Mouse (Mus musculus) common myeloid progenitor, adult 5-6 weeks (primary cell): Measurements from ENCODE around the gene Mphosph9. TPM values are rescaled to one million over a fixed set of nuclear protein-coding genes. Genes with fewer than 3 reads are reported as not detected.

Experiments
- ATAC-seq: replicated peaks from 2 replicates; pipeline ENCODE4 v1.8.0; 2016; ENCODE audit warnings: low read depth, mild to moderate bottlenecking, moderate TSS enrichment, inconsistent platforms; ENCODE audit not compliant: poor library complexity, severe bottlenecking
- total RNA-seq: library from RNA; stranded (forward); fragments of 200-1000, 187-1606 nt; gene quantifications from 2 replicates; pipeline ENCODE4 v1.2.3, GENCODE M21; 2017

Gene Mphosph9
- total RNA-seq, 1 experiment from 2014 or later: 40.4 TPM

DNA sequence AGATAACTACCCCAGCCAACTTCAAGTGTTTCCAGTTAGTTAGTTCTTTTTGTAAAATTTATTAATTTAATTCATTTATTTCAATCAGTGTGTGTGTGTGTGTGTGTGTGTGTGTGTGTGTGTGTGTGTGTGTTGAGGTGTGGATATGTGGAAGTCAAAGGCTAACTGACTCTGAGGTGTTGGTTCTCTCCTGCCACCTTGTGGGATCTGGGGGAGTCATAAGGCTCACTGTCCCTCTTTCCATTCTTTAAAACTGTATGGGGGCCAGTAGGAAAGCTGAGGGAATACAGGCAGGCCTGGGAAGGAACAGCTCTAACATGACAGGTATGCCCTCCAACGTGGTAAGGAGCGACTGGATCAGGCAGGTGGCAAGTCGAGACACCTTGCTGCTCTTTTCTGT, 43.4 kb downstream of the Mphosph9 start:
- ATAC-seq: no peak

DNA sequence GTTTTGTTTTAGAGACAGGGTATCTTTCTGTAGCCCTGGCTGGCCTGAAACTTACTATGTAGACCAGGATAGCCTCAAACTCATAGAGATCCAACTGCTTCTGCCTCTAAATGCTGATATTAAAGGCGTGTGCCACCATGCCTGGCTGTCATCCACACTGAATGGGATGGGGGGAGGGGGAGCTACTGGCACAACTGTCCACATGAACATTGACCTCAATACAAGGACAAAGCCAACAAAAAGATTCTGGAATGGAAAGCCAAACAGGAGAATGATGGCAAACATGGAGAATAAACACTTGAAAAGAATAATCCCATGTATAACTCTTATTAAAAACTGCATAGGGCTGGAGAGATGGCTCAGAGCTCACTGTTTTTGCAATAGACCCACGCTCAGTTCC, 44.9 kb downstream of the Mphosph9 start:
- ATAC-seq: no peak

DNA sequence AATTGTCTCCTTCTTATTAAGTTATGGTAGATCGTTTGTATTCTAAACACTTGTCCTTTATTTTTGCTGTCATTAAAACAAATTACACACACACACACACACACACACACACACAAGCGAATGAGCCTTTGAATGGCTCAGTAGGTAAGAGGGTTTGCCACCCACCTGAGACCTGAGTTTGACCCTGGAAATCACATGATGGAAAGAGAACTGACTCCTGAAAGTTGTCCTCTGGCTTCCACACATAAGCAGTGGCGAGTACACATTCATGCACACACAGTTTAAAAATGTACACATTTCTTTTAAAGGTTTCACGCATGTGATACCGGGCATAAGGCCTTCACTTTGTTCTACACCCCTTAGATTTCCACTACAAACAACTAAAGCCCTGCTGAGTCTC, 57.5 kb downstream of the Mphosph9 start:
- no peak for ATAC-seq

DNA sequence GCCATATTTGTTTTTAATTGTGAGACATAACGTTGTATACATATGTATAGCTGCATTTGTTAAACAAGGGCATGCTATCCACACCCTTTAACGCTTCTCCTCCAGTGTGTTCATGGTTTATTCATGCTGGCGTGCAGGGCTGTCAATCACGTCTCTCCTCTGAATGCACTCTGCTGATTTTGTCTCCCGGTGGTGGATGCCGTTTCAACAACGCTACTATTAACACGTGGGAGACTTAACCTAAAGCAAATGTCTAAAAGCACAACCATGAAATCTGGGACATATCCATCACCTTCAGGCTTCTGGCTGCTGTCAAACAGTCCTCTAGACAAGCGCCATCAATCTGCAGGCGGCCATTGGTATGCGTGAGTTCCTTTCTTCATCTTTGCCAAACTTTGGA, 58.1 kb downstream of the Mphosph9 start:
- no peak for ATAC-seq

DNA sequence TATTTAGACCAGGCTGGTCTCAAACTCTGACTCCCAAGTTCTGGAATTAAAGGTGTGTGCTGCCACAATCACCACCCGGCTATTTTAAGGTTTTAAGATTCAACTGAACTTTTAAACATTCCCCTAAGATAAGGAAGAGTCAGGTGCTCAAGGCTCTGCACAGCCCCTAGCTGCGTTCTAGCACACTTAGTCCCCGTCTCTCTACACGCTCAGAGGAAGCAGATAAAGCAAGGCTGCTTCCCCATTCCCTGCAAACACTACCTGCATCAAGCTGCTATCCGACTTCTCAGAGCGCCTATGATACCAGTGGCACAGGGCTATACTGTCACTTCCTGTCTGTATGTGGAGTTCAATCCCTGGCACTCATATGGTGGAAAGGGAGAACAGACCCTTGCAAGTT, 60.1 kb downstream of the Mphosph9 start:
- ATAC-seq: peak; percentile 54; the same call in 1 of the 2 replicates

DNA sequence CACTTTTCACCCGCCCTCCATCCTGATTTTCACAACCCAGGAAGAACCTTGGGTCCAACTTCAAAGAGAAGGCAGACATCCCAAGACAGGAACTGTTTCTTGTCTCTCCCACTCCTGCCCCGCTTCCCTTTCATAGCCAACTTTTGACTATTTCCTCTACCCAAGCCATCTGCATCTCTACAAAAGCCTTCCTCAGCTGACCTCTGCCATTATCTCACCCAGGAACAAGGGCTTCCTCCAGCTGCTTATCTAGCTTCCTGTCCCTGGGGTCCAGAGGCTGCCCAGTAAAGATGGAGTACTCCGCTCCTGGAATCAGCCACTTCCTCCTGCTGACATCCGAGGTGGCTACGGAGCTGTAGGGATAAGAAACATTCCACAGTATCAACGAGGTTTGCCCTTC, 61.0 kb downstream of the Mphosph9 start:
- ATAC-seq: peak; percentile 83

DNA sequence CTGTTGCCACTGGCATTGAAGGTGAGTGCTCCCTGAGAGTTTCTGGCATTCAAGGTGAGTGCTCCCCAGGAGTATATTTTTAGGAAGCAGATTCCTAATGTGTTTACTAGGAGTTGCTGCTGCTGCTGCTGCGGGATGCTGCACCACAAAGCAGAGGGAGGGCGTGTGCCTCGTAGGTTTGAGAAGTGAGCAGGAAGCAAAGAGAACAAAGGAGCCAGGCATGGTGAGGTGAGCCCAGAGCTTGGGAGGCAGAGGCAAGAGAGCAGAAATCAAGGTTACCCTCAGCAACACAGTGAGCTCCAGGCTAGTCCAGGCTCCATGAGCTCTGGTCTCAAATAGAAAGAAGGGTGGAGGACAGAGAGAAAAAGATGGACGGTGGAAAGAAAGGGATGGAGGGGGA, 64.5 kb downstream of the Mphosph9 start:
- ATAC-seq: no peak

DNA sequence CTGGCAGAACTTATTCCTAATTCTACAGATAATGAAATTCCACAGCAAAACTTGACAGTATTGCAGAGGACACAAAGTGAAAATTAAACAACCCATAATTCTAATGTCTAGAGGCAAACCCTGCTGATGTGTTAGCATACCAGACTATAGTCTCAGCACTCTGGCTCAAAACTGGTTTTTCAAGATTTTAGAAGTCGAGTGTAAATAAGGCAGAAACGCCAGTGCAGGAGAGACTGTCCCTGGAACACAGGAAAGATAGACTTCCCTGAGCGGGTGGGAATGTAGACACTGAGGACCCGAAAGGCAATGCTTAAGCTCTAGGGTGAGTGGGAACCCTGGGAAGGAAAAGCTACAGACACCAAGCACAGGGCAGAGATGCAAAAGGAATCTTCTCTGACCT, 65.7 kb downstream of the Mphosph9 start:
- no peak for ATAC-seq

DNA sequence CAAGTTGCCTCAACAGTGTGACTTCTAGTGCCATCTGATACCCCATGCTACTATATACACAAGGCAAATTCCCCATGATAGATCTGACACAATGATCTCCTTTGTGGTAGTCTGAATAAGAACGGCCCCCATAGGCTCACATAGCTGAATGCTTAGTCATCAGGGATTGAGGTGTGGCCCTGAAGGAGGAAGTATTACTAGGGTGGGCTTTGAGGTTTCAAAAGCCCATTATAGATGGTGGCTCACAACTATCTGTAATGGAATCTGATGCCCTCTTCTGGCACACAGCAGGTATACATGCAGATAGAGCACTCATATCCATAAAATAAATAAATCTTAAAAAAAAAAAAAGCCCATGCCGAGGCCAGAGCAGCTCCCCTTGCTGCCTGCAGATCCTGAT, 68.6 kb downstream of the Mphosph9 start:
- ATAC-seq: peak; percentile 39; the same call in 1 of the 2 replicates

DNA sequence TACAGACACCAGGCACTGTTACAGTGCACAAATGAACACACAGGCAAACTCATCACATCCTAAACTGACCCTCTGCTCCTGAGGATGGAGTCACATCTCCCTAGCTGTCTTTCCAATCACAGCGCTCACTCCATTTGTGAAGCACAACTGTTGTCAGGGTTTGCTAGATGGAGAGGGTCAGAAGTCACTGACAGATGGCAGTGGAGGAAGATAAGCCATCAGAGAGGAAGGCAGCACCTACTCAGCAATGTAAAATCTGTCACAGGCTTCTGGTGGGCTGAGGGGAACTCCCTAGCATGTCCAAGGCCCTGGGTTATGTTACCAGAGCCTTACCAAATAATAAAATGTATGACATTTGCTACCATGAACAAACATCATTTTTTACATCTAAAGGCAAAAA, 69.7 kb downstream of the Mphosph9 start:
- ATAC-seq: no peak

DNA sequence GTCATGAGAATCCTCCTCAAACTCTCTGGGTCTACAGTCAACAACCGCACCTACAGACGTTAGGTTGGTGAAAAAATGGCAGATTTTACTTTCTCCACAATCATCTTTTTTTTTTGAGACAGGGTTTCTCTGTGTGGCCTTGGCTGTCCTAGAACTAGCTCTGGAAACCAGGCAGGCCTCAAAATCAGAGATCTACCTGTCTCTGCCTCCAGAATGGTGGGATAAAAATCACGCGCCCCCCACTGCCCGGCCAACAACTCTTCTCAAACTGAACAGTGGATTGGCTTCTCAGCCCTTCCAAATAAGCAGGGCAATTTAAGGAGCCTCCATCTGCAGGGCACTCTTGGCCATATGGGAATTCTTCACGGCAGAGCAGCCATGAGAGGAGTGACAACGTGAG, 72.6 kb downstream of the Mphosph9 start:
- ATAC-seq: no peak

DNA sequence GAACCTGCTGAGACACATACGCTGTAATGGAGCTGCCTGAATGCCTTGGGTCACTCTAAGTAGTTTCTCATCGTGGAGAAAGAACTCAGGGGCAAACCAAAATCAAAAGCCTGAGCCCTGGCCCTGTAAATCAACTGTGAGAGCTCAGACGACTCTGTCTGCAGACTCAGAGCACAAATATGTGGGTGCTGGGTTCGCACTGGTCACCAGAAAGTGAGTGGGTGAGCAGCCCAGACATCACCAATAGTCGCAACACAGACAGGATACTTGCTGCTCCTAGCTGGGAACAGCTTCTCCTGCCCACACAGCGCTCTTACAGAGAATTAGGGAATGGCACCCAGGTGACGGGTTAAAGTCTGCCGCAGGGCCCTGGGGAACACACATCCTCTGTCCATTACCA, 74.2 kb downstream of the Mphosph9 start:
- no peak for ATAC-seq

DNA sequence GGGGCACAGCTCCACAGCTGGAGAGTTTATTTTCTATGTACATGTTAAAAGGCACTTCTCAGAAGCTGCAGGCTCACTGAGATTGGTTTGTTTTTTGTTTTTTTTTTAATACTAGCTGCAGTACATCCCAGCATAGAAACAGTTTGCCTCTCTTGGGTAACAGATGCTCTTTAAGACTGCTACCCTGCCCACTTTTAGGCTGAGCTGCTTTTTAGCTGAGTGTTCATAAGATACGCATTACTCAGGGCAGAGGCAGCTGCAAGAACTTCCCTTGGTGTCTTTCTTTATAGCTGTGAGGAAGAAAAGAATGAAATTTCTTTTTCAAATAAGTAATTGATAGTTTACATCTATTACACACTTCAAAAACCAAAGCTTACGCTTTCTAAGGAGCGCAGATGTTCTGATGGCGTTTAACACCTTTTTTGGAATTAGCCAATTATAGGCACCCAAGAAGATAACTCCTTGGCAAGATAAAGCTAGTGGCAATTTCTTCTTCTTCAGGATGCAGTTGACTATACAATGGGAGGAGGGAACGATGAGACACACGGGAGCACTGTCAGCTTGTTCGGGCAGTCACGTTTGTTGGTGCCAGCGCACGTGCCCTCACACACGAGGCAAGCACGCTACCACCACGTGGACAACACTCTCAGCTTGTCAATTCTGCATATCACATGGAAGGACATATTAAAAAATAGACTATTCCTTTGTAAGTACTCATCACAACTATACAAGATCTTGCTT, 75.0 kb downstream of the Mphosph9 start:
- no peak for ATAC-seq

DNA sequence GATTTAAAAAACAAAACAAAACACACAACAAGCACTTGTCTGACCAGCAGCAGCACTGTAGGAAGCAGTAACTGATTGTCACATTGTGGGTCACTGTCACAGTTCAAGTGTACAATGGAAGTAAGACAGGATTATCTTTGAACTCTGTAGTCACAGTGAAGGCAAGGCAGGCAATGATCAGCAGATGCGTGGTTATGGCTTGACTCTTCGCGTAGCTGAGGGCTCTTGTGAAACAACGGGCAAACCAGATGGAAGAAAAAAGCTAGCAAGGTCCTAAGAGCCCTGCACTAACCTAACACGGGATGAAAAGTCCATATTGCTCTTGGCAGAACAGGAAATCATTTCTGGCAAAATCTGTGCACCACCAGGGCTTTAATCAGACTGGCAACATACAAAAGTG, 76.7 kb downstream of the Mphosph9 start:
- ATAC-seq: no peak

DNA sequence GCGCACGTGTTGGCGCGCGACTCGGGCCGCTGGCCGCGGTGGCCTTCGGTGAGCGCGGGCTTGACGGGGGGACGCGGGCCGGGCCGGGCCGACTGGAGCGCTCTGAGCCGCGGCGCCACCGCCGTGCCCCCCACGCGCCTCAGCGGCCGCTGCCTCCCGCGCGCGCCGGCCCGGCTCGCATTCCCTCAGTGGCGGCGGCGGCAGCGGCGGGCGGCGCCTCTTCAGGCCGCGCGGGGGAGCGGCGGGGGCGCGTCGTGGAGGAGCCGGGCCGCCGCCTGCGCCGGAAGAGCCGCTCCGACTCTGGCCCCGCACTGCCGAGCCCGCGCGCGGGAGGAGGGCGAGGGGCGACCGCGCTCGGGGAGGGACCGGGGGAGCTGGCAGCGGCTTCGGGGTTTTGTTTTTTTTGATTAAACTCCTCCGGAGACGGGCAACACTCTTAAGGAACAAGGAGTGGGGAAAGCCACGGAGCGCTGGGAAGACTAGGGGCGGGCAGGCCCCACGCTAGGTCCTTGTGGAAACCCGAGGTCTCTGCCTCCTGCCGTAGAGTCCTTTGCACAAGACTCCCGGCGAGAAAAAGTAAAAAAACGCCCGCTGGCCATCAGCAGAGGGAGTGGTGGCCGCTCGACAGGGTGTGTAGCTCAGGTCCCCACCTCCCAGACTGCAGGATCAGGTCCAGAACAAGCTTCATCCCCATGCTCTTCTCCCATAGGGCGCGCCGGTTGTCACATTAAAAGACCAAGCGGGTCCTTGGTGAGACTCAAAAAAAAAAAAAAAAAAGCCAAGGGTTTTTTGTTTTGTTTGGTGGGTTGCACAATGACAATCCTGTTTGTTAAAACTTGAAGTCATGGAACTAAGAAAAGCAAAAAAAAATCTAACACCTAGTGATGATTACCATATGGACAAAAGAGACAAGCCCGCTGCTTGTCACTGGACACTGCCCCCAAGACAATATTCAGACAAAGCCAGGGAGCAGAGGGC, 77.9 kb downstream of the Mphosph9 start, which contains the start of gene Pitpnm2:
TSS of gene Pitpnm2 (minus strand) at position 147 of the 978 bp plus-strand sequence.
- peak; percentile 33 for ATAC-seq

DNA sequence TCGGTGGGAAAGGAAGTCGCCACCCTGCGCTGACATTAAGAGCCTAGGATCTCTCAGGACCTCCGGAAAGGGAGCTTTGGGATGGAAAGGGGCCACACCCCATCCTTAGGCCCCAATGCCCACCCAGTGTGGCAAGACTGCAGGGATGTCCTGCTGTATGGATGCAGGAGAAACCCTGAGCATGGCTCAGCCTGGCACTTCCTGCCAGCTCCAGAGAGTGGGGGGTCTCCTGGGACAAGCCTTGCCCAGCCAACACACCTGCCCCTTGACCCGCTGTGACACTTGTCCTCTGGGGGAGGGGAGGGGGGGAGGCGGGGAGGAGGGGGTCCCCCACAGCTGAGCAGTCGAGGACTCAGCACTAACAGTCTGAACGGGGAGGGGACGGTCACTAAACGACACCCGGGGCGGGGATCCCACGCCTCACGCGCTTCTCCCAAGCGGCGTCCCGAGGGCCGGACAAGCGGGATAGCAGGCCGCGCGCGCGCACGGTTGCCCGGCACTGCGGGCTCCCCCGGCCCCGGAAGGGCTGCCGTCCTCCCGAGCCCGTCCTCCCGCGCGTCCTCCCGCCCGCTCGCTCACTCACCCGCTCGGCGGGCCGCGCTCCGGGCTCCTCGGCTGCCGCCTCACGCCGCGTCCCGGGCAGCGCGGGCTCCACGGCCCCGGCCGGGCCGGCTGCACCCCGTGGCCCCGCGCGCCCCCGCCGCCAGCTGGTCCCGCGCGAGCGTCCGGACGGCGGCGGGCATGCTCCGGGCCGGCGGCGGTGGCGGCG, 78.7 kb downstream of the Mphosph9 start:
- no peak; the same call in 1 of the 2 replicates for ATAC-seq

DNA sequence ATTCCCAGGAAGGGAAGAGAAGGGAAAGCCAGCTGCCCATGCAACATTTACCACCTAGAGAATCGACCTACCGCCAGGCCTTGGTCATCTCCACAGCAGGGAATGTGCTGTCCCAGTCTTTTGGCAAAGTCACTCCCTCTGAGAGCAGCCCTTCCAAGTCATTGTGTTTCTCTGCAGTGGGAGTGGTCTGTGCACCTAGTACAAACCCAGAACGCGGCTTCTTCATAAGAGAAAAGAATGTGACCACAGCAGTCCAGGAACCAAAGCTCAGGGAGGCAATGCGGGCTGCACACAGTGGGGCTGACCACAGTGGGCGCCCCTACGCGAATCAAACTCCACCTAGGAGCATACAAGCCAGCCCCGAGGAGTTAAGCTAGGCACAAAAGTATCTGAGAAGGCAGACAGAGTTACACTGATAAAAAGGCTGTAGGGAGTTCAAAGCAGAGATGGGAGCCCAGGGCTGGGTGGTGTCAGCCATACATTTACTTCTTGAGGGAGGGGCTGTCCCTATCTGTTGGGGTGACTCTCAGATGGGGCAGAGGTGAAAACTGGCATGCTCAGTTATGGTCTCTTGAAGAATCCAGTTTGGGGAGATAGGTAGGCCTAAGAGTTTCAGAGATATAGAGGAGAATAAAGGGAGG, 79.7 kb downstream of the Mphosph9 start:
- peak; percentile 20; the same call in 1 of the 2 replicates for ATAC-seq

DNA sequence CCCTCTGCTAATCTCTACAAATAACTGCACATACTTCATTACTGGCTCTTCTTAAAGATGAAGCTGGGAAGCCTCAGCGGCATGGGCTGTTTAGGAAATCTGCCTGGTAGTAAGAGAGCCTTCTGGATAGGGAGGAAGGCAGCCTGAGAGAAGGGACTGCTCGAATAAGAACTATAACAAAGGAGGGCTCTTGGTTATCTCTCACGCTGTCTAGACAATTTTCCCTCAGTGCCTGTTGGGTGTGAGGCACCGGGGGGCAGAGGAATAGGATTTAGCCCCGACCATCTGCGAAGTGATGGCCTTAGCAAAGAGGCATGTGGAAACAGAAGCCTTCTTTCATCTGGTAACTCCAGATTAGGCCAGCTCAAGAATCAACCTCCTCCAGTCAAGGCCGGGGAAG, 80.5 kb downstream of the Mphosph9 start:
- no peak for ATAC-seq

DNA sequence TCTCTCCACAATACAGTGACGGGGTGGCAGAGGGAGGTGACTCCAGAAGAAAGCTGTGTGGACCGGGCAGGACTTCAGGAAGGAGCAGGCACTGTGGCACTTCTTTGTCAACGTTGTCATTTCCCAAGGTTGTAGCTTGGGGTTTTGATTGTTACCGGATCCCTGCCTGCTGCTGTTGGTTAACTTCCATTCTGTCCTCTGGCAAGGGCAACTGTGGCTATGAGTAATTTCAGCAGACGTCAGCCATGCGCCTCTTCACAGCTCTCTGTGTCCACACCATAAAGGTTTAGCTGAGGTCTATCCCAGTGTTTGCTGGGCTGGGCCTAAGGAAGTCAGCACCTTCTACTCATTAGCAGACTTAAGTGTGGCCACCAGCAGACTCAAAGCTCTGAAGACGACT, 82.9 kb downstream of the Mphosph9 start:
- no peak for ATAC-seq

DNA sequence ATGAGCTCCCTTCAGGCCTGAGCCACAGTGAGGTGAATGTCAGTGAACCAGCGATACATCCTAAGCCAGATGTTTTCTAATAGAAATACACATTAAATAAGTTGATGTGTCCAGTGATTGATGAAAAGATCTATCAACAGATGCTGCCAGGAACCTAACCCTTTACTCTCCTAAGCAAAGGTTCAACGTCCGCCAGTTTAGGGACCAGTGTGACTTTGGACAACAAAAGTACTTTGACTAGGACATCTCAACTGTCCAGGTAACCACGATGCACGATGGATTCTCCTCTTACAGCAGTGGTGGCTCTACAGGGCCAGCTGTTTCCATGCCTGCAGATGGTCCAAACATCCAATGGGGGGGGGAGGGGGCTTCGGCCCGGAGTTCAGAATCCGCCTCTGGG, 83.3 kb downstream of the Mphosph9 start:
- ATAC-seq: no peak
